Mouse (Mus musculus): ENCODE results near the gene Umodl1.

Umodl1 gene

GRCm38 (mm10) chr17:31036168-31036876 lies 81.9 kb downstream of the Umodl1 start:
- in situ Hi-C loops (cut with MseI, MboI): no loop called here

GRCm38 (mm10) chr17:31037331-31037730 lies 82.9 kb downstream of the Umodl1 start:
- in situ Hi-C loops (cut with MseI, MboI): no loop called here

GRCm38 (mm10) chr17:31038381-31038780 lies 83.9 kb downstream of the Umodl1 start:
- in situ Hi-C loops (cut with MseI, MboI): no loop called here

GRCm38 (mm10) chr17:31039626-31040025 lies 85.2 kb downstream of the Umodl1 start:
- in situ Hi-C loops (cut with MseI, MboI): no loop called here

GRCm38 (mm10) chr17:31040421-31040820 lies 86.0 kb downstream of the Umodl1 start:
- in situ Hi-C loops (cut with MseI, MboI): no loop called here

- in situ Hi-C loops (cut with MseI, MboI): no loop called here
Observed at GRCm38 (mm10) chr17:31042751-31043150, 88.3 kb downstream of the Umodl1 start.

- in situ Hi-C loops (cut with MseI, MboI): no loop called here
Observed at GRCm38 (mm10) chr17:31057151-31057890, 102.9 kb downstream of the Umodl1 start, which contains the start of gene Abcg1. Abcg1 (plus strand) TSS chr17:31057675.

GRCm38 (mm10) chr17:31057891-31058744 lies 103.7 kb downstream of the Umodl1 start:
- in situ Hi-C loops (cut with MseI, MboI): no loop called here

GRCm38 (mm10) chr17:31058745-31059085 lies 104.3 kb downstream of the Umodl1 start:
- in situ Hi-C loops (cut with MseI, MboI): no loop called here

GRCm38 (mm10) chr17:31060196-31060587 lies 105.8 kb downstream of the Umodl1 start:
- in situ Hi-C loops (cut with MseI, MboI): no loop called here

All from mouse trophoblast stem cell (cell line).